Mouse (Mus musculus): ENCODE results near the gene Soat1.
A peak's percentile ranks its signal among the peaks of the same experiment; 100 is the strongest.
"Not testable (repeated sequence)": the region's sequence is repeated elsewhere in the genome, so short reads cannot be mapped to it uniquely, and the experiment has no call there.

Soat1 gene

GRCm38 (mm10) chr1:156473961-156474503 lies at the start of gene Soat1:
Soat1 (minus strand) TSS chr1:156474331.
- DNase-seq (ENCODE audit: low spot score): peak; percentile 64

GRCm38 (mm10) chr1:156523842-156524241 lies 49.7 kb upstream of the Soat1 start, which contains the start of gene Gm10031:
Gm10031 (plus strand) TSS chr1:156524012.
- DNase-seq (ENCODE audit: low spot score): not testable (repeated sequence)

- DNase-seq (ENCODE audit: low spot score): no peak
Observed at GRCm38 (mm10) chr1:156521796-156522517, 47.8 kb upstream of the Soat1 start.

GRCm38 (mm10) chr1:156520136-156520780 lies 46.1 kb upstream of the Soat1 start:
- no peak for DNase-seq (ENCODE audit: low spot score)

- DNase-seq (ENCODE audit: low spot score): no peak
Observed at GRCm38 (mm10) chr1:156507753-156508152, 33.6 kb upstream of the Soat1 start.

GRCm38 (mm10) chr1:156505901-156506300 lies 31.8 kb upstream of the Soat1 start:
- no peak for DNase-seq (ENCODE audit: low spot score)

GRCm38 (mm10) chr1:156504945-156505523 lies 30.9 kb upstream of the Soat1 start:
- no peak for DNase-seq (ENCODE audit: low spot score)

- DNase-seq (ENCODE audit: low spot score): no peak
Observed at GRCm38 (mm10) chr1:156496910-156497309, 22.8 kb upstream of the Soat1 start.

- no peak for DNase-seq (ENCODE audit: low spot score)
Observed at GRCm38 (mm10) chr1:156495025-156495424, 20.9 kb upstream of the Soat1 start.

- no peak for DNase-seq (ENCODE audit: low spot score)
Observed at GRCm38 (mm10) chr1:156491226-156491796, 17.2 kb upstream of the Soat1 start.

GRCm38 (mm10) chr1:156488031-156488430 lies 13.9 kb upstream of the Soat1 start:
- no peak for DNase-seq (ENCODE audit: low spot score)

GRCm38 (mm10) chr1:156487498-156487897 lies 13.4 kb upstream of the Soat1 start:
- no peak for DNase-seq (ENCODE audit: low spot score)

- DNase-seq (ENCODE audit: low spot score): no peak
Observed at GRCm38 (mm10) chr1:156481826-156482225, 7.7 kb upstream of the Soat1 start.

- DNase-seq (ENCODE audit: low spot score): no peak
Observed at GRCm38 (mm10) chr1:156476535-156476934, 2.4 kb upstream of the Soat1 start.

- DNase-seq (ENCODE audit: low spot score): no peak
Observed at GRCm38 (mm10) chr1:156476016-156476415, 1.9 kb upstream of the Soat1 start.

GRCm38 (mm10) chr1:156474854-156475253 lies 723 bp upstream of the Soat1 start:
- no peak for DNase-seq (ENCODE audit: low spot score)

- DNase-seq (ENCODE audit: low spot score): peak; percentile 26
Observed at GRCm38 (mm10) chr1:156473003-156473402, 1.1 kb downstream of the Soat1 start.

- DNase-seq (ENCODE audit: low spot score): no peak
Observed at GRCm38 (mm10) chr1:156471955-156472354, 2.2 kb downstream of the Soat1 start.

- DNase-seq (ENCODE audit: low spot score): peak; percentile 20
Observed at GRCm38 (mm10) chr1:156471071-156471470, 3.1 kb downstream of the Soat1 start.

GRCm38 (mm10) chr1:156470557-156470956 lies 3.6 kb downstream of the Soat1 start:
- DNase-seq (ENCODE audit: low spot score): no peak

- no peak for DNase-seq (ENCODE audit: low spot score)
Observed at GRCm38 (mm10) chr1:156468576-156468975, 5.6 kb downstream of the Soat1 start.

GRCm38 (mm10) chr1:156467655-156468255 lies 6.4 kb downstream of the Soat1 start:
- DNase-seq (ENCODE audit: low spot score): no peak

Measured in adipocyte (in vitro differentiated cells).